Mouse (Mus musculus) forebrain, postnatal 0 days (tissue): Measurements from ENCODE around the gene Rapgef2. TPM values are rescaled to one million over a fixed set of nuclear protein-coding genes. Genes with fewer than 3 reads are reported as not detected.

Experiments
- ATAC-seq: fragments of 200-750 bp; cut with Nextera tagmentation; 2 replicates; pipeline ENCODE4 v1.8.0; 2017; ENCODE audit warnings: mild to moderate bottlenecking, moderate library complexity
- DNase-seq: peaks from one replicate; pipeline ENCODE4 v3.0.0-alpha.2; 2015
- H3K27ac ChIP-seq: fragments of 300-500 bp; sonication (generic); 2 replicates; pipeline ENCODE4 v1.5.1; 2014; ENCODE audit warnings: low read depth, mild to moderate bottlenecking, antibody characterized with exemption, low read length, moderate library complexity, mixed read lengths
- H3K27me3 ChIP-seq: fragments of 300-500 bp; sonication (generic); 2 replicates; pipeline ENCODE4 v1.6.1; 2014; ENCODE audit warnings: mild to moderate bottlenecking, low read length, mixed read lengths; ENCODE audit not compliant: insufficient read depth
- H3K36me3 ChIP-seq: fragments of 300-500 bp; sonication (generic); 2 replicates; pipeline ENCODE4 v1.6.1; 2014; ENCODE audit warnings: mild to moderate bottlenecking, moderate library complexity; ENCODE audit not compliant: insufficient read depth
- H3K4me1 ChIP-seq: fragments of 300-500 bp; sonication (generic); 2 replicates; pipeline ENCODE4 v1.6.1; 2014; ENCODE audit warnings: antibody characterized with exemption; ENCODE audit not compliant: insufficient read depth
- H3K4me2 ChIP-seq: fragments of 300-500 bp; sonication (generic); 2 replicates; pipeline ENCODE4 v1.6.1; 2014; ENCODE audit warnings: low read depth, mild to moderate bottlenecking, moderate library complexity
- H3K4me3 ChIP-seq: fragments of 300-500 bp; sonication (generic); 2 replicates; pipeline ENCODE4 v1.5.1; 2014; ENCODE audit warnings: low read depth, low read length, mixed read lengths
- H3K9ac ChIP-seq: fragments of 300-500 bp; sonication (generic); 2 replicates; pipeline ENCODE4 v1.6.1; 2014; ENCODE audit warnings: mild to moderate bottlenecking
- H3K9me3 ChIP-seq: fragments of 300-500 bp; sonication (generic); 2 replicates; pipeline ENCODE4 v1.6.1; 2016; ENCODE audit warnings: low read length
- CTCF ChIP-seq: sonication (generic); IDR thresholded peaks from 2 replicates; pipeline ENCODE4 v1.5.1; 2016; ENCODE audit warnings: antibody characterized with exemption, control low read depth, low read depth
- WGBS: fragments of 180-500 bp; shearing (Covaris S2); extraction: QIAGEN DNeasy Blood & Tissue Kit; methylation state at CpG from one replicate; pipeline ENCODE4 v1.1.7; 2014; 5-methylcytosine and 5-hydroxymethylcytosine counted together
- polyA plus RNA-seq: library from polyadenylated mRNA; unstranded; fragments of >200 nt; fragmentation: Nextera tagmentation; extraction: Ambion mirVana; gene quantifications from 2 replicates; pipeline ENCODE4 v1.2.1, GENCODE M21; 2015
- total RNA-seq: library from RNA; depleted of rRNA; stranded (reverse); fragments of >200 nt; gene quantifications from 2 replicates; pipeline ENCODE4 v1.2.3, GENCODE M21; 2014

Gene Rapgef2
- total and polyA plus RNA-seq, 2 experiments from 2014 or later: 8.9 to 61.5 TPM

GRCm38 (mm10) chr3:79034457-79034856 lies 251.9 kb downstream of the Rapgef2 start:
- no peak overlapping the region for H3K9ac ChIP-seq
- H3K4me1 ChIP-seq: no peaks in the 10 kb centered on the region
- H3K27ac ChIP-seq: no peak overlapping the region
- DNase-seq (no peak), ATAC-seq (no peak)
- no peak overlapping the region for H3K4me3 ChIP-seq
- no peak for TF ChIP-seq CTCF
- no peaks in the 10 kb centered on the region for H3K27me3 ChIP-seq
- H3K4me2 ChIP-seq: no peak overlapping the region
- 89% methylated on average over 2 of the region's 2 CpGs for WGBS
- H3K36me3 ChIP-seq: no peaks in the 10 kb centered on the region
- no peaks in the 10 kb centered on the region for H3K9me3 ChIP-seq

- no peak for ATAC-seq
- no peak for TF ChIP-seq CTCF
- H3K9ac ChIP-seq: no peak overlapping the region
- no peak for DNase-seq
- H3K27ac ChIP-seq: no peak overlapping the region
- WGBS: 82% methylated on average over 4 of the region's 4 CpGs
- no peaks in the 10 kb centered on the region for H3K27me3 ChIP-seq
- H3K9me3 ChIP-seq: no peaks in the 10 kb centered on the region
- H3K4me3 ChIP-seq: no peak overlapping the region
- H3K4me1 ChIP-seq: no peaks in the 10 kb centered on the region
- no peaks in the 10 kb centered on the region for H3K36me3 ChIP-seq
- H3K4me2 ChIP-seq: no peak overlapping the region
These were observed 255.5 kb downstream of the Rapgef2 start for GRCm38 (mm10) chr3:79030855-79031254.

- Histone ChIP-seq H3K27me3 (no peaks in the 10 kb centered on the region), H3K27ac (no peak overlapping the region), H3K9me3 (no peaks in the 10 kb centered on the region), H3K4me2 (no peak overlapping the region), H3K36me3 (no peaks in the 10 kb centered on the region), H3K4me1 (peaks cover 9% of the 10 kb centered on the region; the same call in 1 of the 2 replicates), H3K4me3 (no peak overlapping the region), H3K9ac (no peak overlapping the region)
- 83% methylated on average over 14 of the region's 14 CpGs for WGBS
- no peak for ATAC-seq
- no peak for DNase-seq
- no peak for TF ChIP-seq CTCF
These were observed 258.0 kb downstream of the Rapgef2 start for GRCm38 (mm10) chr3:79028153-79028878.

- 92% methylated on average over 3 of the region's 3 CpGs for WGBS
These were observed 260.3 kb downstream of the Rapgef2 start for GRCm38 (mm10) chr3:79025983-79026382.

GRCm38 (mm10) chr3:79023735-79024328 lies 262.5 kb downstream of the Rapgef2 start:
- H3K27ac ChIP-seq: peak overlapping the region; percentile 84
- H3K9ac ChIP-seq: 0 out of 2 replicates have a peak overlapping the region, but pooled peaks have one; percentile 6
- no peaks in the 10 kb centered on the region for H3K36me3 ChIP-seq
- no peaks in the 10 kb centered on the region for H3K9me3 ChIP-seq
- WGBS: 51% methylated on average over 6 of the region's 6 CpGs
- TF ChIP-seq CTCF: no peak
- H3K4me3 ChIP-seq: no peak overlapping the region
- H3K27me3 ChIP-seq: no peaks in the 10 kb centered on the region
- peak; percentile 86 for ATAC-seq
- H3K4me2 ChIP-seq: no peak overlapping the region
- peak; percentile 63 for DNase-seq
- peaks cover 17% of the 10 kb centered on the region; the same call in 1 of the 2 replicates for H3K4me1 ChIP-seq

More at GRCm38 (mm10) chr3:79025983-79026382, 260.3 kb downstream of the Rapgef2 start:
- H3K9ac ChIP-seq: no peak overlapping the region
- H3K4me1 ChIP-seq: peaks cover 17% of the 10 kb centered on the region; the same call in 1 of the 2 replicates
- DNase-seq (no peak), ATAC-seq (no peak)
- no peak for TF ChIP-seq CTCF
- no peak overlapping the region for H3K27ac ChIP-seq
- no peak overlapping the region for H3K4me3 ChIP-seq
- no peaks in the 10 kb centered on the region for H3K9me3 ChIP-seq
- no peaks in the 10 kb centered on the region for H3K36me3 ChIP-seq
- H3K27me3 ChIP-seq: no peaks in the 10 kb centered on the region
- no peak overlapping the region for H3K4me2 ChIP-seq

GRCm38 (mm10) chr3:79022690-79023089 lies 263.6 kb downstream of the Rapgef2 start:
- DNase-seq: no peak
- Histone ChIP-seq H3K36me3 (no peaks in the 10 kb centered on the region), H3K9ac (no peak overlapping the region), H3K27me3 (no peaks in the 10 kb centered on the region), H3K4me3 (no peak overlapping the region), H3K27ac (peak overlapping the region; percentile 84; the same call in 1 of the 2 replicates), H3K4me1 (peaks cover 17% of the 10 kb centered on the region; the same call in 1 of the 2 replicates), H3K4me2 (no peak overlapping the region), H3K9me3 (no peaks in the 10 kb centered on the region)
- peak; percentile 30 for ATAC-seq
- no peak for TF ChIP-seq CTCF
- WGBS: 49% methylated on average over 4 of the region's 4 CpGs

- 87% methylated on average over 4 of the region's 4 CpGs for WGBS
- no peak for ATAC-seq
- no peaks in the 10 kb centered on the region for H3K27me3 ChIP-seq
- no peak overlapping the region for H3K4me2 ChIP-seq
- H3K36me3 ChIP-seq: no peaks in the 10 kb centered on the region
- no peak for DNase-seq
- H3K4me1 ChIP-seq: 0 out of 2 replicates have a peak, but pooled peaks cover under 1% of the 10 kb centered on the region
- no peaks in the 10 kb centered on the region for H3K9me3 ChIP-seq
- TF ChIP-seq CTCF: no peak
- H3K9ac ChIP-seq: no peak overlapping the region
- H3K27ac ChIP-seq: no peak overlapping the region
- H3K4me3 ChIP-seq: no peak overlapping the region
These were observed 268.9 kb downstream of the Rapgef2 start for GRCm38 (mm10) chr3:79017440-79017839.
